Mouse (Mus musculus): ENCODE measurements around the gene Emc6. TPM values are rescaled to one million over a fixed set of nuclear protein-coding genes. Genes with fewer than 3 reads are reported as not detected.

Emc6 gene
- polyA plus RNA-seq, 1 experiment, result 41.3 TPM

DNA sequence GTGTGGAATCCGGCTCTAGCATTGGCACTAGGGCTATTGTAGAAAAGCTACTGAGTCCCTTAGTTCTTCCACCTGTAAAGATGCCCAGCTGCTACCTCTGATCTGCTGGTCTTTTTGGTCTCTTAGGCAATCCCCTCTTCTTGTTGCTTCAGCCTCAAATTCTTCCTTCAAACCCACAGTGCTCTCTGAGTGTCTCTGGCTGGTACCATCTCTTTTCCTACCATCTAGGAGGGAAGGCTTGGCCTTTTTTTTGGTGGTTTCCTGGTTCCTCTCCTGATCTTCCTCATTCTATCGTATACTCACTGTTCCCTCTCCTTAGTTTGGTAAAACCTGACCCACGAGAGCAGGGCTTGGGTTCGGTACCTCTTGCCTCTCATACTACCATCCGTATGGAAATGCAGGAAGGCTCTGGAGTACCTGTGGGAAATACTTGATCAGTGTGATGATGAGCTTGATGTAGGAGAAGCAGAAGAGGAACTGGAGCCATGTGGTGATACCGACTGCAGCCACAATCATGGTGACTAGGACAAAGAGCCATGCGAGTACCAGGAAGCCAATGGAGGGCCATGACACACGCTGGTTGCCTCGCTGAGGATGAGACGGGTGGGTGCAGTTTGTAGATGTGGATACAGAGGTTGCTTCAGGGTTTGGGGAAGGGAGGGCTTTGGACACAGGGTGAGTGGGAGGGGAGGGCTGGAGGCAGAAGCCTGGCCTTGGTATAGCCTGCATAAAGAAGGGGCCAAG is 9.2 kb upstream of the Emc6 start:
- no peak overlapping the region for H3K4me3 ChIP-seq (ENCODE audit: insufficient read depth, low read length)
- TF ChIP-seq POLR2A (IDR thresholded peaks at IDR 0.05; ENCODE audit: borderline replicate concordance, low read depth, low read length) (no peak), CTCF (IDR thresholded peaks at IDR 0.05; ENCODE audit: low read depth, low read length) (no peak)
- peaks cover 14% of the 10 kb centered on the region for H3K4me1 ChIP-seq (ENCODE audit: control insufficient read depth, insufficient read depth, low read length)
- peak overlapping the region; percentile 58 for H3K27ac ChIP-seq (ENCODE audit: insufficient read depth, low read depth, low read length)

DNA sequence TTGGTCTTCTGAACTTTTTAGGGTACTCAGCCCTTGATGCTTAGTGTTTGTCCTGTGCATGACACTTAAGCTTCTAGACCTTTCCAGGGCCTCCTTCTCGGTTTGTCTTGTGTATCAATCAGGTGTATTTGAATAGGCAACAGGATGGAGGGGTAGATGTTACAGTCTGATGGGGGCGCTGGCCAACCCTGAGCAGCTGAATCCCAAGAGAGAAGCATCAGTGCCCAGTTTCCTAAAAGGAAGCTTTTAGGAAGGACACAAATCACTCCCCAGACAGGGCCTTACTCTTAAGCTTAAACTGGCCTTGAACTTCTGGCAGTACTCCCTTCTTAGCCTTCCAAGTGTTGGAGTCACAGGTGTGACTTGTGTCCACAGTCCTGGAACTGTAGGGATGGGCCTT is 1.1 kb upstream of the Emc6 start:
- H3K4me1 ChIP-seq (ENCODE audit: control insufficient read depth, insufficient read depth, low read length), result peaks cover 12% of the 10 kb centered on the region
- TF ChIP-seq POLR2A (IDR thresholded peaks at IDR 0.05; ENCODE audit: borderline replicate concordance, low read depth, low read length) (no peak), CTCF (IDR thresholded peaks at IDR 0.05; ENCODE audit: low read depth, low read length) (no peak)
- no peak overlapping the region for H3K27ac ChIP-seq (ENCODE audit: insufficient read depth, low read depth, low read length)
- peak overlapping the region; percentile 79 for H3K4me3 ChIP-seq (ENCODE audit: insufficient read depth, low read length)

DNA sequence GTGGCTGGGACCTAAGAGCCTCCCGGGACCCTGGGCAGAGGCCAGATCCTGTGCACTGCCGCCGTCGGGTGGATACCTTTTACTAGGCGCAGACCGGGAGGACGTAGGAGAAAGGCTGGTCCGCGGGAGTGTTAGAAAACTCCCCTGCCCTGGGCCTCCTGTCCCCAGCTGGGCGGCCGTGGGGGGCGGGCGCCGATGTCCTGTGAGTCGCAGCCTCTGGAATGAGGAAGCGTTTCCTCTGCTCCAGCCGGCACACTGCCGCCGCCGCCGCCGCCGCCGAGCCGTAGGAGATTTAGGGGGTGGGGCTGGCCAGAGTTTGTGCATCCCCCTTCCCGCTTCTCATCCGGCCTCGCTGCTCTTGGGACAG is 655 bp upstream of the Emc6 start:
- Histone ChIP-seq H3K27ac (ENCODE audit: insufficient read depth, low read depth, low read length) (peak overlapping the region; percentile 78), H3K4me3 (ENCODE audit: insufficient read depth, low read length) (peak overlapping the region; percentile 79), H3K4me1 (ENCODE audit: control insufficient read depth, insufficient read depth, low read length) (peaks cover 12% of the 10 kb centered on the region)
- no peak for TF ChIP-seq CTCF (IDR thresholded peaks at IDR 0.05; ENCODE audit: low read depth, low read length)
- TF ChIP-seq POLR2A (IDR thresholded peaks at IDR 0.05; ENCODE audit: borderline replicate concordance, low read depth, low read length), result no peak

DNA sequence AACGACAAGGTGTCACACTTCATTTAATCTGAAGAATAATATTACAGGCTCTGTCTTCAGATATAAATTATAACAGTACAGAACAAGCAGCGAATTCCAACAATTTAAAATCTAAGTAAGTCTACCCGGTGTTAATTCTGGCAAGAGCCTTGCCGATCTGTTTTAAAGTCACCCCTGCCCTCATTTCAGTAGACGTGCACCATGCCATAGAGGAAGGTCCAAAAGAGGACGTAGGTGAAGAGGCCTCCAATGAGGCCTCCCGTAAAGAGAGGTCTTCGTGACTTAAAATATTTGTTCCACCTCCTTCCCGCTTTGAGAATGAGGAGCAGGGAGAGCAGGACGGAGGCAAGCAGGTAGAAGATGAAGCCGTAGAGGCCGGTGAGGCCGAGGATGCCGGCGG is 651 bp downstream of the Emc6 start:
- Histone ChIP-seq H3K4me3 (ENCODE audit: insufficient read depth, low read length) (peak overlapping the region; percentile 99), H3K4me1 (ENCODE audit: control insufficient read depth, insufficient read depth, low read length) (peaks cover 12% of the 10 kb centered on the region), H3K27ac (ENCODE audit: insufficient read depth, low read depth, low read length) (peak overlapping the region; percentile 70)
- TF ChIP-seq CTCF (IDR thresholded peaks at IDR 0.05; ENCODE audit: low read depth, low read length) (no peak), POLR2A (IDR thresholded peaks at IDR 0.05; ENCODE audit: borderline replicate concordance, low read depth, low read length) (no peak)

DNA sequence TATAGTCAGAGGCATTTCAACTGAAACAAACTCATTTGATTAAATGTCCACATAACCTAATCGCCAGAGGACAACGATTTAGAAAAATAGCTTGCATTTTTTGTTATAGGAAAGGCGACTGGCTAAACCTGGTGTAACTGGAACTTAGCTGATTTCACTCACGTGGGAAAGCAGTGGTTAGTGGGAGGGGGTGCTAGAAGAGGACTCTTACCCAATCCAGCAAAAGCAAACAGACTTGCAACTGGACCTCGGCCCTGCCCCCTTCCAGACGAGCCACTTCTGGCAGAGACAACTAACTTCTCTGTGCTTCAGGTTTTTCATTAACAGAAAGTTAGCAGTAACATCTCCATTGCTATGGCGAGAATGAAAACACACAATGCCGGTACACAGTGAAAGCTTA is 1.2 kb downstream of the Emc6 start:
- TF ChIP-seq POLR2A (IDR thresholded peaks at IDR 0.05; ENCODE audit: borderline replicate concordance, low read depth, low read length) (no peak), CTCF (IDR thresholded peaks at IDR 0.05; ENCODE audit: low read depth, low read length) (no peak)

DNA sequence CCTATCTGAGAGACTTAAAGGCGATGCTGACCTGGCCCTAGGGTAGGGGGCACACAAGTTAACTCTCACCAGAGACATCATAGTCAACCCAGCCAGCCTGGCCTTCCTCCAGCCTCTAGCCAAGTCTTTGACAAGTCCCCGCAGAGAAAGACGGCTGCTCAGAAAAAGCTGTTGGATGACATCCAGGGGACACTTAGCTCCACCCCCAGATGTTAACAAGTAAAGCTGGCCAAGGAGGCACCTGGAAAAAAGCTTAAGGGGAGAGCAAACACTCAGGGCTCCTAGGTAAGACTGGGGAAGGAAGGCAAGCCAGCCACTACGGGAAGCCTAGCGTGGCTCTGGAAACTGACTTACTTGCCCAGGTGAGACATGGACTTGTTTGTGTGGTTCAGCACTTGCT is 4.7 kb downstream of the Emc6 start:
- Histone ChIP-seq H3K27ac (ENCODE audit: insufficient read depth, low read depth, low read length) (no peak overlapping the region), H3K4me1 (ENCODE audit: control insufficient read depth, insufficient read depth, low read length) (peaks cover 6% of the 10 kb centered on the region), H3K4me3 (ENCODE audit: insufficient read depth, low read length) (no peak overlapping the region)
- TF ChIP-seq POLR2A (IDR thresholded peaks at IDR 0.05; ENCODE audit: borderline replicate concordance, low read depth, low read length), result no peak
- no peak for TF ChIP-seq CTCF (IDR thresholded peaks at IDR 0.05; ENCODE audit: low read depth, low read length)

More for the DNA sequence above, 1.2 kb downstream of the Emc6 start:
- H3K4me3 ChIP-seq (ENCODE audit: insufficient read depth, low read length), result peak overlapping the region; percentile 99
- peaks cover 12% of the 10 kb centered on the region for H3K4me1 ChIP-seq (ENCODE audit: control insufficient read depth, insufficient read depth, low read length)
- no peak overlapping the region for H3K27ac ChIP-seq (ENCODE audit: insufficient read depth, low read depth, low read length)

DNA sequence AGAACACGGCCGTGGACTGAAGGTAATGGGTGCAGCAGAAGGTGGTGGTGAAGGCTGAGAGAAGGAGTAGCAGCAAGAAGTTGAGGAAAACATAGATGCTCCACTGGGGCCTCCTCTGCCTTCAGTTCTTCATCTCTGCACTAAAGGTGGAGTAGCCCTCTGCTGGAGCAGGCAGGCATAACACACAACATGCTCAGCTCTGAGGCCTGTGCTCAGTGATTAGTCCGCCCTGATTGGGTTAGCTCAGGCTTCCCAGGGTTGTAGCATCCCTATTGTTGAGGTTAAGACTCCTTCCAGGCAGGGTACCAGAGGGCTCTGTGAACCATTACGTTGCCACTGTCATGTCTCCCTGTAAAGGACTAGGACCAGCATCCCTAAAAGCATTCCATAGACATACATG is 7.6 kb downstream of the Emc6 start:
- H3K27ac ChIP-seq (ENCODE audit: insufficient read depth, low read depth, low read length), result no peak overlapping the region
- TF ChIP-seq POLR2A (IDR thresholded peaks at IDR 0.05; ENCODE audit: borderline replicate concordance, low read depth, low read length) (no peak), CTCF (IDR thresholded peaks at IDR 0.05; ENCODE audit: low read depth, low read length) (0 out of 2 replicates have a peak, but pooled peaks have one; percentile 5)
- H3K4me3 ChIP-seq (ENCODE audit: insufficient read depth, low read length), result no peak overlapping the region
- no peaks in the 10 kb centered on the region for H3K4me1 ChIP-seq (ENCODE audit: control insufficient read depth, insufficient read depth, low read length)

DNA sequence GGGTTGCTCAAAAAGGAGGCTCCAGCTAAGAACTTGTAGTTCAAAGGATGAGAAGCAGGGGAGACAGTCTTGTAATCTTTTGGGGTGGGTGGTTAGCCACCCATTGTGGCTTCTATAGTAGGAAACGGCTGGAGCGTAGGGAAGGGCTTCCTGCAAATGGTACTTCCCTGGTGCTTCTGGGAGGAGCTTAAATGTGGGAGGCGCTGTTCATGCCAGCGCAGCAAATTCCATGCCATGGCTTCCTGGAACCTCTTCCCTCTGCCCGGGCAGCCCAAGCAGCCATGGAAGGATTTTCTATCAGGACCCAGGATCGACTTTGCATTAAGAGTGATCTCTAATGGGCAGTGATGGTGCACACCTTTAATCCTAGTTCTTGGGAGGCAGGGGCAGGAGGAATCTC is 8.3 kb downstream of the Emc6 start:
- H3K4me3 ChIP-seq (ENCODE audit: insufficient read depth, low read length), result no peak overlapping the region
- no peak overlapping the region for H3K27ac ChIP-seq (ENCODE audit: insufficient read depth, low read depth, low read length)
- TF ChIP-seq POLR2A (IDR thresholded peaks at IDR 0.05; ENCODE audit: borderline replicate concordance, low read depth, low read length) (no peak), CTCF (IDR thresholded peaks at IDR 0.05; ENCODE audit: low read depth, low read length) (no peak)
- no peaks in the 10 kb centered on the region for H3K4me1 ChIP-seq (ENCODE audit: control insufficient read depth, insufficient read depth, low read length)

DNA sequence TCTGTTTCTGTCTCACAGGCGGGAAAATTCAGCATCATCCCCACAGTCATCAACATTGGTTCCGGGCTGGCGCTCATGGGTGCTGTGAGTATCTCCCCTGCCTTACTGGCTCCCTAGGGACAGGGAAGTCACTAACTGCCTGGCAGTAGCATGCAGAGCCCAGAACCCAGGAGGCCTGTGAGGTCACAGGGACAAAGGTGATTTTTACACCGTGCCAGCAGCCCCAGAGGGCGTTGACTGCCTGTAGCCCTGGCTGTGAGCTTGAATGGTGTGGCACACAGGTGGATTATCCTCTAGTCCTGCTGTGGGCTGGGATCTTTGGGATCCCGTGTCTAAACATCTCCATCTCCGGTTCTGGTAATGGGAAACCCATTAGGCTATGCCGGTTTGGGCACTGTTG is 8.8 kb downstream of the Emc6 start:
- Histone ChIP-seq H3K4me3 (ENCODE audit: insufficient read depth, low read length) (no peak overlapping the region), H3K4me1 (ENCODE audit: control insufficient read depth, insufficient read depth, low read length) (no peaks in the 10 kb centered on the region), H3K27ac (ENCODE audit: insufficient read depth, low read depth, low read length) (no peak overlapping the region)
- no peak for TF ChIP-seq CTCF (IDR thresholded peaks at IDR 0.05; ENCODE audit: low read depth, low read length)

DNA sequence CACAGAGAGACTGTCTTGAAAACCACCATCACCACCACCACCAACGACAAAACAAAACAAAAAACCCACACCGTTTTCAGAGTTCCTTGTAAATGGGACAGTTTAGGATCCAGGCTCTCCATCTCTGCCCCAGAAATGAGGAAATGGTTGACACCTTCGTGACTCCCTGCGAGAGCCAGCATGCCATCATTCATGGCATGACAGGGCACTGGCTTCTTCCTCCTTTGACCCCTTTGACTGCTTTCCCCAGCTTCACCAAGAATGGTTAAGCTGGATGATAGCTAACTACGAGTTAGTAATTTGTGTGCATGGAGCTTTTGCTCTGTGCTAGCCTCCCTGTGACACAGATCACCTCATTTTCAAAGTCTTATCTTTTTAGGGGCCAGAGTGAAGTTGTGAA is 14.6 kb downstream of the Emc6 start:
- Histone ChIP-seq H3K4me1 (ENCODE audit: control insufficient read depth, insufficient read depth, low read length) (peaks cover 15% of the 10 kb centered on the region), H3K27ac (ENCODE audit: insufficient read depth, low read depth, low read length) (no peak overlapping the region), H3K4me3 (ENCODE audit: insufficient read depth, low read length) (no peak overlapping the region)
- no peak for TF ChIP-seq CTCF (IDR thresholded peaks at IDR 0.05; ENCODE audit: low read depth, low read length)
- TF ChIP-seq POLR2A (IDR thresholded peaks at IDR 0.05; ENCODE audit: borderline replicate concordance, low read depth, low read length), result no peak

Data from bone marrow macrophage, adult 2 months (primary cell).